Mouse (Mus musculus) left cerebral cortex, adult 2 months (tissue): Measurements from ENCODE around the gene Cyp1a1. TPM values are rescaled to one million over a fixed set of nuclear protein-coding genes. Genes with fewer than 3 reads are reported as not detected.
"Not testable (repeated sequence)": the region's sequence is repeated elsewhere in the genome, so short reads cannot be mapped to it uniquely, and the experiment has no call there.

Experiments used
- DNase-seq, 2 experiments: peaks; one replicate each; pipeline ENCODE4 v3.0.0; 2021 to 2022; ENCODE audit warnings: low spot score in 2 of 2, mixed read lengths in 1 of 2; ENCODE audit errors: extremely low spot score in 1 of 2
- H3K27ac ChIP-seq: fragments of 200-600 bp; 2 replicates; pipeline ENCODE4 v1.8.1; 2022
- H3K4me3 ChIP-seq: fragments of 200-600 bp; 2 replicates; pipeline ENCODE4 v1.8.1; 2022
- CTCF ChIP-seq: fragments of 200-600 bp; IDR thresholded peaks from 2 replicates; pipeline ENCODE4 v1.8.1; 2022; ENCODE audit warnings: antibody characterized with exemption, mild to moderate bottlenecking, moderate library complexity
- intact Hi-C: fragments of 180-260 bp; cut with DNase I; formaldehyde crosslinking; loops from one replicate; pipeline ENCODE4 v1.15.1; 2025
- total RNA-seq, 2 experiments: library from RNA; stranded (reverse); gene quantifications; 2 replicates each; pipeline ENCODE4 v1.2.3; 2021

The Cyp1a1 gene
- total RNA-seq, 2 experiments from 2014 or later = 0.16 TPM

- Histone ChIP-seq H3K4me3 (no peak within 1 kb of the TSS), H3K27ac (no peak within 1 kb of the TSS)
- TF ChIP-seq CTCF = no peak
- intact Hi-C loops = no loop called here
- no peak for DNase-seq
Measured at GRCm38 (mm10) chr9:57683520-57683919, 4.2 kb upstream of the Cyp1a1 start, which contains the start of gene Cyp1a2. Cyp1a2 (minus strand) TSS chr9:57683703.

- Histone ChIP-seq H3K27ac (no peak overlapping the region), H3K4me3 (no peak overlapping the region)
- intact Hi-C loops = no loop called here
- DNase-seq = no peak
- TF ChIP-seq CTCF = no peak
Measured at GRCm38 (mm10) chr9:57686011-57686410, 1.7 kb upstream of the Cyp1a1 start.

GRCm38 (mm10) chr9:57688158-57688557 is 430 bp downstream of the Cyp1a1 start:
- no peak overlapping the region for H3K4me3 ChIP-seq
- peak; percentile 18 for TF ChIP-seq CTCF
- no peak overlapping the region for H3K27ac ChIP-seq
- no peak for DNase-seq
- intact Hi-C loops = no loop called here

- Histone ChIP-seq H3K4me3 (no peak overlapping the region), H3K27ac (no peak overlapping the region)
- intact Hi-C loops = no loop called here
- DNase-seq = no peak
- TF ChIP-seq CTCF = no peak
Measured at GRCm38 (mm10) chr9:57688606-57689005, 878 bp downstream of the Cyp1a1 start.

GRCm38 (mm10) chr9:57694108-57694507 is 6.4 kb downstream of the Cyp1a1 start:
- intact Hi-C loops = no loop called here
- no peak overlapping the region for H3K4me3 ChIP-seq
- TF ChIP-seq CTCF = no peak
- H3K27ac ChIP-seq = no peak overlapping the region
- DNase-seq = no peak

- no peak; the same call in 1 of the 2 replicates for TF ChIP-seq CTCF
- Histone ChIP-seq H3K4me3 (peak overlapping the region; percentile 63), H3K27ac (peak overlapping the region; percentile 61)
- intact Hi-C loops = no loop called here
- DNase-seq = peak; percentile 70 to 79
Measured at GRCm38 (mm10) chr9:57696380-57697285, 8.9 kb downstream of the Cyp1a1 start.

GRCm38 (mm10) chr9:57697380-57697779 is 9.7 kb downstream of the Cyp1a1 start:
- intact Hi-C loops = no loop called here
- H3K4me3 ChIP-seq = no peak overlapping the region
- no peak for TF ChIP-seq CTCF
- no peak overlapping the region for H3K27ac ChIP-seq
- no peak for DNase-seq

GRCm38 (mm10) chr9:57698466-57699150 is 10.9 kb downstream of the Cyp1a1 start:
- no peak for TF ChIP-seq CTCF
- no peak overlapping the region for H3K27ac ChIP-seq
- no peak for DNase-seq

GRCm38 (mm10) chr9:57706496-57706895 is 18.8 kb downstream of the Cyp1a1 start:
- Histone ChIP-seq H3K4me3 (no peak overlapping the region), H3K27ac (no peak overlapping the region)
- DNase-seq = no peak
- no peak for TF ChIP-seq CTCF
- intact Hi-C loops = no loop called here

More at GRCm38 (mm10) chr9:57698466-57699150, 10.9 kb downstream of the Cyp1a1 start:
- H3K4me3 ChIP-seq = no peak overlapping the region
- intact Hi-C loops = no loop called here

- intact Hi-C loops = no loop called here
- TF ChIP-seq CTCF = no peak
- peak; percentile 86 to 87 for DNase-seq
- H3K27ac ChIP-seq = peak within 1 kb of the TSS; percentile 97
- H3K4me3 ChIP-seq = peak within 1 kb of the TSS; percentile 95
Measured at GRCm38 (mm10) chr9:57708068-57708719, 20.5 kb downstream of the Cyp1a1 start, which contains the start of gene Edc3. Edc3 (plus strand) TSS chr9:57708540.

GRCm38 (mm10) chr9:57708720-57709274 is 21.1 kb downstream of the Cyp1a1 start:
- peak; percentile 53 to 54 for DNase-seq
- H3K4me3 ChIP-seq = peak overlapping the region; percentile 95
- H3K27ac ChIP-seq = peak overlapping the region; percentile 97
- no peak for TF ChIP-seq CTCF
- intact Hi-C loops = no loop called here

- intact Hi-C loops, DNase-seq, H3K4me3 ChIP-seq, H3K27ac ChIP-seq: not testable (repeated sequence)
Measured at GRCm38 (mm10) chr9:57710214-57710613, 22.5 kb downstream of the Cyp1a1 start.
